Mouse (Mus musculus) cerebellum, adult 2 months (tissue): Measurements from ENCODE around the gene Eefsec. TPM values are rescaled to one million over a fixed set of nuclear protein-coding genes. Genes with fewer than 3 reads are reported as not detected.

Experiments used
- DNase-seq, 2 experiments: peaks; one replicate each; pipeline ENCODE4 v3.0.0; 2021
- H3K27ac ChIP-seq: fragments of 200-500 bp; 2 replicates; pipeline ENCODE4 v1.5.1; 2012; ENCODE audit warnings: low read length, control low read depth, inconsistent platforms; ENCODE audit not compliant: insufficient read depth
- H3K27me3 ChIP-seq: fragments of 200-500 bp; 2 replicates; pipeline ENCODE4 v1.6.1; 2012; ENCODE audit warnings: inconsistent platforms, mild to moderate bottlenecking, low read length, moderate library complexity; ENCODE audit not compliant: control insufficient read depth, insufficient read depth
- H3K4me1 ChIP-seq: fragments of 200-500 bp; 2 replicates; pipeline ENCODE4 v1.6.1; 2011; ENCODE audit warnings: low read length; ENCODE audit not compliant: control insufficient read depth, insufficient read depth
- H3K4me3 ChIP-seq: fragments of 200-500 bp; replicated peaks from 2 replicates; pipeline ENCODE3; 2011; ENCODE audit warnings: mild to moderate bottlenecking, low read depth, low read length, control low read depth; ENCODE audit not compliant: insufficient read depth
- CTCF ChIP-seq: fragments of 200-500 bp; IDR thresholded peaks from 2 replicates; pipeline ENCODE4 v1.5.1; 2011; ENCODE audit warnings: low read depth, mild to moderate bottlenecking, control low read depth, low read length, moderate library complexity, borderline replicate concordance; ENCODE audit not compliant: insufficient read depth
- POLR2A ChIP-seq: fragments of 200-500 bp; IDR thresholded peaks from 2 replicates; pipeline ENCODE4 v1.6.1; 2011; ENCODE audit warnings: low read length, control low read depth, borderline replicate concordance; ENCODE audit not compliant: insufficient read depth
- WGBS: fragments of 180-500 bp; shearing (Covaris S2); methylation state at CpG from one replicate; pipeline ENCODE4 v1.1.7; 2018; 5-methylcytosine and 5-hydroxymethylcytosine counted together
- polyA plus RNA-seq: library from polyadenylated mRNA; depleted of rRNA; stranded (reverse); fragments of >200 nt; gene quantifications from 2 replicates; pipeline ENCODE4 v1.2.3, GENCODE M21; 2012

The Eefsec gene
- polyA plus RNA-seq, 1 experiment, result 17.0 TPM

GRCm38 (mm10) chr6:88444076-88444750 lies 2.1 kb downstream of the Eefsec start:
- H3K27ac ChIP-seq, result no peak overlapping the region
- TF ChIP-seq POLR2A, result no peak
- TF ChIP-seq CTCF, result no peak
- 87% methylated on average over 7 of the region's 7 CpGs for WGBS

GRCm38 (mm10) chr6:88443446-88443845 lies 2.9 kb downstream of the Eefsec start:
- H3K27ac ChIP-seq, result no peak overlapping the region
- 33% methylated on average over 3 of the region's 3 CpGs for WGBS
- H3K4me1 ChIP-seq, result peaks cover 3% of the 10 kb centered on the region; the same call in 1 of the 2 replicates
- no peaks in the 10 kb centered on the region for H3K27me3 ChIP-seq
- H3K4me3 ChIP-seq, result no peak overlapping the region
- TF ChIP-seq CTCF, result no peak
- no peak for TF ChIP-seq POLR2A
- no peak for DNase-seq

More at GRCm38 (mm10) chr6:88444076-88444750, 2.1 kb downstream of the Eefsec start:
- no peak for DNase-seq
- Histone ChIP-seq H3K4me1 (peaks cover 3% of the 10 kb centered on the region; the same call in 1 of the 2 replicates), H3K4me3 (no peak overlapping the region), H3K27me3 (no peaks in the 10 kb centered on the region)

GRCm38 (mm10) chr6:88442551-88442950 lies 3.8 kb downstream of the Eefsec start:
- H3K27me3 ChIP-seq, result no peaks in the 10 kb centered on the region
- no peak for DNase-seq
- H3K4me1 ChIP-seq, result peaks cover 3% of the 10 kb centered on the region; the same call in 1 of the 2 replicates
- H3K4me3 ChIP-seq, result no peak overlapping the region
- no peak for TF ChIP-seq CTCF
- TF ChIP-seq POLR2A, result no peak
- H3K27ac ChIP-seq, result no peak overlapping the region
- WGBS, result 79% methylated on average over 3 of the region's 3 CpGs

- no peaks in the 10 kb centered on the region for H3K27me3 ChIP-seq
- no peak for TF ChIP-seq POLR2A
- no peak for TF ChIP-seq CTCF
- H3K4me3 ChIP-seq, result no peak overlapping the region
- H3K27ac ChIP-seq, result no peak overlapping the region
- peaks cover 3% of the 10 kb centered on the region; the same call in 1 of the 2 replicates for H3K4me1 ChIP-seq
- WGBS, result 29% methylated on average over 4 of the region's 4 CpGs
- DNase-seq, result no peak
Measured at GRCm38 (mm10) chr6:88439056-88439455, 7.3 kb downstream of the Eefsec start.

GRCm38 (mm10) chr6:88435609-88436008 lies 10.7 kb downstream of the Eefsec start:
- no peaks in the 10 kb centered on the region for H3K27me3 ChIP-seq
- no peak overlapping the region for H3K4me3 ChIP-seq
- DNase-seq, result no peak
- TF ChIP-seq CTCF (no peak), POLR2A (no peak)
- WGBS, result 76% methylated on average over 7 of the region's 7 CpGs
- peaks cover 3% of the 10 kb centered on the region; the same call in 1 of the 2 replicates for H3K4me1 ChIP-seq
- H3K27ac ChIP-seq, result no peak overlapping the region

GRCm38 (mm10) chr6:88431202-88431601 lies 15.1 kb downstream of the Eefsec start:
- H3K27ac ChIP-seq, result no peak overlapping the region
- H3K4me1 ChIP-seq, result peaks cover 4% of the 10 kb centered on the region; the same call in 1 of the 2 replicates
- 42% methylated on average over 4 of the region's 4 CpGs for WGBS
- no peak overlapping the region for H3K4me3 ChIP-seq
- peak; percentile 20 to 26 for DNase-seq
- TF ChIP-seq POLR2A (no peak), CTCF (peak; percentile 59; the same call in 1 of the 2 replicates)
- H3K27me3 ChIP-seq, result no peaks in the 10 kb centered on the region

GRCm38 (mm10) chr6:88416130-88416758 lies 30.1 kb downstream of the Eefsec start:
- WGBS, result 52% methylated on average over 7 of the region's 7 CpGs
- no peak for TF ChIP-seq POLR2A
- no peak for TF ChIP-seq CTCF
- peak in 1 of 2 experiments; percentile 14 for DNase-seq
- H3K27me3 ChIP-seq, result no peaks in the 10 kb centered on the region
- H3K4me1 ChIP-seq, result no peaks in the 10 kb centered on the region
- no peak overlapping the region for H3K4me3 ChIP-seq
- H3K27ac ChIP-seq, result no peak overlapping the region

GRCm38 (mm10) chr6:88412604-88413003 lies 33.7 kb downstream of the Eefsec start:
- H3K4me3 ChIP-seq, result no peak overlapping the region
- H3K27ac ChIP-seq, result no peak overlapping the region
- 60% methylated on average over 2 of the region's 2 CpGs for WGBS
- DNase-seq, result no peak
- no peaks in the 10 kb centered on the region for H3K27me3 ChIP-seq
- no peak for TF ChIP-seq POLR2A
- TF ChIP-seq CTCF, result no peak
- H3K4me1 ChIP-seq, result no peaks in the 10 kb centered on the region
